Mouse (Mus musculus): ENCODE data around the gene Olfr139.

Gene Olfr139
- long read RNA-seq, experiment 1 = 0 reads
- long read RNA-seq, experiment 2 = 0 reads

- intact Hi-C loops (cut with DNase I) = no loop called here
Observed at GRCm38 (mm10) chr11:74056451-74056850, at the start of gene Olfr139, which contains the start of gene Olfr399. Gene Olfr139 (minus strand): TSS chr11:74056551. Gene Olfr399 (minus strand): TSS chr11:74056615.

- intact Hi-C loops (cut with DNase I) = no loop called here
Observed at GRCm38 (mm10) chr11:74105066-74105465, 48.7 kb upstream of the Olfr139 start.

GRCm38 (mm10) chr11:74101507-74101906 lies 45.2 kb upstream of the Olfr139 start:
- intact Hi-C loops (cut with DNase I) = no loop called here

- intact Hi-C loops (cut with DNase I) = no loop called here
Observed at GRCm38 (mm10) chr11:74100724-74101123, 44.4 kb upstream of the Olfr139 start.

- intact Hi-C loops (cut with DNase I) = loop anchor here (10.0 kb wide), 1 partner anchor 305 kb away; no protein-coding TSS in a partner anchor
Observed at GRCm38 (mm10) chr11:74069655-74070054, 13.3 kb upstream of the Olfr139 start, which contains the start of gene Zfp616. Gene Zfp616 (plus strand): TSS chr11:74069955.

- intact Hi-C loops (cut with DNase I) = no loop called here
Observed at GRCm38 (mm10) chr11:74051347-74051746, 5.0 kb downstream of the Olfr139 start.

All from adrenal gland (tissue).